7 mouse cellular contexts compared by ENCODE assay signal in genomic region chr1:132520764-132521163, GRCm38 (mm10). TPM values are rescaled to one million over a fixed set of nuclear protein-coding genes. Genes with fewer than 3 reads are reported as not detected.
A peak's percentile ranks its signal among the peaks of the same experiment; 100 is the strongest.
DNase-seq lines count a peak whose midpoint lies in the region; ATAC-seq and TF ChIP-seq lines count a peak whose summit lies in the region.

No protein-coding gene starts in this region.

- H3K4me2 ChIP-seq in stomach, embryonic 15.5 days: no peak overlapping the region

- H3K36me3 ChIP-seq in E14TG2a.4 (ENCODE audit: insufficient read depth, low read length): peaks cover 4% of the 10 kb centered on the region; the same call in 1 of the 2 replicates
- no peaks in the 10 kb centered on the region for H3K36me3 ChIP-seq in stomach, embryonic 15.5 days

- no peak overlapping the region for H3K27ac ChIP-seq in stomach, embryonic 15.5 days

- 0 out of 2 replicates have a peak, but pooled peaks cover 7% of the 10 kb centered on the region for H3K27me3 ChIP-seq in E14TG2a.4 (ENCODE audit: insufficient read depth, low read length)
- H3K27me3 ChIP-seq in stomach, embryonic 15.5 days (replicated peaks): no peaks in the 10 kb centered on the region

- peak overlapping the region; percentile 68 for H3K4me3 ChIP-seq in E14TG2a.4 (replicated peaks; ENCODE audit: low read length)
- H3K4me3 ChIP-seq in stomach, embryonic 15.5 days (replicated peaks): no peak overlapping the region

- H3K9ac ChIP-seq in stomach, embryonic 15.5 days: no peak overlapping the region

- H3K4me1 ChIP-seq in E14TG2a.4 (replicated peaks; ENCODE audit: low read depth, low read length): peaks cover 23% of the 10 kb centered on the region
- no peaks in the 10 kb centered on the region for H3K4me1 ChIP-seq in stomach, embryonic 15.5 days

- WGBS in stomach, embryonic 15.5 days: 9% methylated on average over 6 of the region's 6 CpGs

- ATAC-seq in stomach, embryonic 15.5 days (ENCODE audit: insufficient read depth, low FRiP score, low read depth): peak; percentile 61; the same call in 1 of the 2 replicates

- peak; percentile 71 to 78 for DNase-seq in B cell, adult 2 months
- DNase-seq in cerebellum, adult 9-11 months: peak; percentile 57
- DNase-seq in heart, adult 8-10 months (ENCODE audit: low spot score): peak; percentile 33
- peak; percentile 64 to 79 for DNase-seq in kidney, postnatal 36 days
- peak; percentile 75 for DNase-seq in lung, postnatal 36 days

- TF ChIP-seq CTCF in E14TG2a.4 (conservative IDR thresholded peaks at IDR 0.05; ENCODE audit: low read length): peak; percentile 18

- no peaks in the 10 kb centered on the region for H3K9me3 ChIP-seq in E14TG2a.4 (ENCODE audit: low read length)
- H3K9me3 ChIP-seq in stomach, embryonic 15.5 days: no peaks in the 10 kb centered on the region

RNA-seq across cellular contexts. Expression of gene Tmem81, which starts 14.7 kb away (rescaled TPM):
- 1 to 10 TPM; 1.5 to 2.6 (median 1.8) TPM for total RNA-seq in heart, adult 8-10 months (2022)
- polyA plus RNA-seq in stomach, embryonic 15.5 days (2015; fragmentation: Nextera tagmentation; extraction: Ambion mirVana): 1.6 and 1.8 TPM in 2 replicates

RNA-seq across cellular contexts. Expression of gene Cntn2, which starts 22.3 kb away (rescaled TPM):
- 1 to 10 TPM; 2.7 to 4.6 (median 3.5) TPM for total RNA-seq in heart, adult 8-10 months (2022)
- polyA plus RNA-seq in stomach, embryonic 15.5 days (2015; fragmentation: Nextera tagmentation; extraction: Ambion mirVana): 0.19 and 0.26 TPM in 2 replicates

RNA-seq across cellular contexts. Expression of gene Rbbp5, which starts 43.6 kb away (rescaled TPM):
- total RNA-seq in heart, adult 8-10 months (2022): 10 to 100 TPM; 15.8 to 29.0 (median 21.0) TPM
- polyA plus RNA-seq in stomach, embryonic 15.5 days (2015; fragmentation: Nextera tagmentation; extraction: Ambion mirVana): 37.6 and 37.9 TPM in 2 replicates
